Mouse (Mus musculus): Measurements from ENCODE around the gene Fxyd6. TPM values are rescaled to one million over a fixed set of nuclear protein-coding genes. Genes with fewer than 3 reads are reported as not detected.
A peak's percentile ranks its signal among the peaks of the same experiment; 100 is the strongest.

Gene Fxyd6
- polyA plus RNA-seq, 1 experiment from 2014 or later = 364 TPM

DNA sequence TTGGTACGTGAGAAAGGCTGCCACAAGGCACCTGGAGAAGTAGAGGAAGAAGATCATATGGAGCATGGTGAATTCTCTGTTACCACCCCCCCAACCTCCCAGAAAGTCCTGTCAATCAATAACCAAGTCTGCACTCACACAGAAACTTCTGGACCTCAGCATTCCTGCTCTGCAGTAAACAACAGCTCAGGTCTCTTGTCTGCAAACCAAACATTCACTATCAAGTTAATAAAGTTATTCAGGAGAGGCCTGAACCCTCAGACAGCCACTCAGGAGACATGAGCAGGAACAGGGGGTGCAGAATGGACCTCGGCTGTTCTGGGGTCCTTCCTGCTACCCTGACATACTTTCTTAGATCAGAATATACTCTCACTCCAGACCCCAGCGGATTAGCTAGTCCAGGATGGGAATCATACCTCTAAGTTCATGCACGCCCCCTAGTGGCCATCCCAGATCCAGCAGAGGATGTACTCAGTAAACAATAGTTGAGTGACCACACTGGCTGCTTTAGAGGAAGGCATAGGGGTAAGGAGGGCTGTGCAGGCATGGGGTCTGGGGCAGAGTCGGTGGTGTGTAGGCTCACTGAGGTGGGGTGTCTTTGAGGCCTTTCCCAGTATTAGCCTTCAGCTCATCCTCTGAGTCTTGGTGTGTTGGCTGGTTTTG is 43.6 kb downstream of the Fxyd6 start:
- no peaks in the 10 kb centered on the region for H3K36me3 ChIP-seq
- H3K4me1 ChIP-seq (replicated peaks) = peaks cover 5% of the 10 kb centered on the region
- no peak overlapping the region for H3K9ac ChIP-seq (replicated peaks)
- no peaks in the 10 kb centered on the region for H3K9me3 ChIP-seq
- no peak overlapping the region for H3K27ac ChIP-seq
- WGBS = 60% methylated on average over 5 of the region's 5 CpGs
- H3K4me2 ChIP-seq (replicated peaks) = no peak overlapping the region
- H3K27me3 ChIP-seq = peaks cover 19% of the 10 kb centered on the region; the same call in 1 of the 2 replicates
- no peak overlapping the region for H3K4me3 ChIP-seq (replicated peaks)
- no peak for ATAC-seq

DNA sequence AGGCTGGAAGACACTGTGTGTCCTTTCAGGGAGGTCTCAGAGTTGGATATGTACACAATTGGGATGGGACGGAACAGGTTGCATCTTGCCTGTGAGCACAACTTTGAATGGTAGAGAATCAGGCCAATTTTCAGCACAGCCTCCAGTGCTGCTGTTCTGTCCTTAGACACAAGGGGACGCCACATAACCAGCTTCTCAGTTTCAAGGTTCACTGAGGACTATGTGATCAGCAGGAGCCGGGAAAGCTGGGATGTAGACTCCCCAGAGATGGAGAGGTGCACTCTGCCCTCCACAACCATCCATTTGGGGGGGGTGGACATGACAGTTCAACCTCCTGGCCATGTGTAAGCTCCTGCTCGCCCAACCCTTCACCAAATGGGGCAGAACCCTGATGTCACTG is 45.9 kb downstream of the Fxyd6 start:
- ATAC-seq = peak; percentile 27; the same call in 1 of the 2 replicates
- Histone ChIP-seq H3K27me3 (peaks cover 14% of the 10 kb centered on the region; the same call in 1 of the 2 replicates), H3K4me2 (replicated peaks) (no peak overlapping the region), H3K4me3 (replicated peaks) (no peak overlapping the region), H3K4me1 (replicated peaks) (peaks cover 5% of the 10 kb centered on the region), H3K27ac (no peak overlapping the region), H3K9ac (replicated peaks) (no peak overlapping the region), H3K9me3 (no peaks in the 10 kb centered on the region), H3K36me3 (no peaks in the 10 kb centered on the region)
- 44% methylated on average over 4 of the region's 4 CpGs for WGBS

DNA sequence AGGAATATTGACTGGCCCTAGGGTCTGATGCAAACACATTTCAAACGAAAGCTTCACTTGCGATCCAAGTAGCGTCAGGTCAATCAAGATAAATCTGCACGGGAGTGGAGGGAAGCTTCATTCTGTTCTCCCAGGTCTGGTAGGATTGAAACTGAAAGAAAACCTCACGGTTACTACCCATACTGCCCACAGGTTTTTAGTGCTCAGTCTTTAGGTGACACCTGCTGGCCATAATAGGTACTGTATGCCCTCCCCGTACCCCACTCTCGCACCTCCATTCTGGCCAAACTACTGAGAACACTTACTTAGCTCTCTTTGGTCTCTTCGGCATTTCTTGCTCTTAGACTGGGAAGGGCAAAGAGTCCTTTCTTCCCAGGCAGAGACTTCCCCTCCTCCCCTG is 47.3 kb downstream of the Fxyd6 start:
- peaks cover under 1% of the 10 kb centered on the region for H3K4me1 ChIP-seq (replicated peaks)
- ATAC-seq = no peak
- WGBS = 31% methylated on average over 8 of the region's 8 CpGs

DNA sequence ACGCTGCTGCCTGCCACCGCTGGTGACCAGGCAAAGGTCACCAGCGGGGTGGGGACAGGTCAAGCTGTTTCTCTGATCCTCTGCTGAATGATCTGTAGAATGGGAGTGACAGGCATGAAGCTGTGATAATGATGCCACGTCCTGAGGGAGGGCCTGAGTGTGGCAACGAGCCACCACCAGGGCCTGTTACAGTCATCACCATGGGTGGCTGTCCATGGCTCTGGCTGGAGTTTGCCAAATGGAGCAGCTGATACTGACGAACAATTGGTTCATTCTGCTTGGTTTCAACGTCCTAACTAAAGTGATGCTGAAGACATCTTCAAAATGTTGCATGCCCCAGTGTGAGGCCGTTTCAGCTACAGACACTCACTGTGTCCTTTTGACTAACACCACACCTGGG is 48.3 kb downstream of the Fxyd6 start:
- ATAC-seq = no peak
- no peaks in the 10 kb centered on the region for H3K9me3 ChIP-seq
- no peaks in the 10 kb centered on the region for H3K36me3 ChIP-seq
- no peak overlapping the region for H3K27ac ChIP-seq
- no peaks in the 10 kb centered on the region for H3K4me1 ChIP-seq (replicated peaks)
- no peak overlapping the region for H3K4me3 ChIP-seq (replicated peaks)
- H3K27me3 ChIP-seq = peaks cover 8% of the 10 kb centered on the region; the same call in 1 of the 2 replicates
- WGBS = 54% methylated on average over 8 of the region's 8 CpGs
- no peak overlapping the region for H3K9ac ChIP-seq (replicated peaks)
- no peak overlapping the region for H3K4me2 ChIP-seq (replicated peaks)

More for the DNA sequence above, 47.3 kb downstream of the Fxyd6 start:
- Histone ChIP-seq H3K9me3 (no peaks in the 10 kb centered on the region), H3K36me3 (no peaks in the 10 kb centered on the region), H3K27me3 (peaks cover 11% of the 10 kb centered on the region; the same call in 1 of the 2 replicates), H3K9ac (replicated peaks) (no peak overlapping the region), H3K4me2 (replicated peaks) (no peak overlapping the region), H3K4me3 (replicated peaks) (no peak overlapping the region), H3K27ac (no peak overlapping the region)

- no peak for ATAC-seq
- no peak overlapping the region for H3K9ac ChIP-seq (replicated peaks)
- H3K4me2 ChIP-seq (replicated peaks) = no peak overlapping the region
- H3K9me3 ChIP-seq = no peaks in the 10 kb centered on the region
- no peaks in the 10 kb centered on the region for H3K36me3 ChIP-seq
- H3K4me3 ChIP-seq (replicated peaks) = no peak overlapping the region
- H3K4me1 ChIP-seq (replicated peaks) = no peaks in the 10 kb centered on the region
- 63% methylated on average over 8 of the region's 8 CpGs for WGBS
- no peak overlapping the region for H3K27ac ChIP-seq
- H3K27me3 ChIP-seq = peaks cover 11% of the 10 kb centered on the region; the same call in 1 of the 2 replicates
These were observed 51.2 kb downstream of the Fxyd6 start for GRCm38 (mm10) chr9:45421209-45421608.

DNA sequence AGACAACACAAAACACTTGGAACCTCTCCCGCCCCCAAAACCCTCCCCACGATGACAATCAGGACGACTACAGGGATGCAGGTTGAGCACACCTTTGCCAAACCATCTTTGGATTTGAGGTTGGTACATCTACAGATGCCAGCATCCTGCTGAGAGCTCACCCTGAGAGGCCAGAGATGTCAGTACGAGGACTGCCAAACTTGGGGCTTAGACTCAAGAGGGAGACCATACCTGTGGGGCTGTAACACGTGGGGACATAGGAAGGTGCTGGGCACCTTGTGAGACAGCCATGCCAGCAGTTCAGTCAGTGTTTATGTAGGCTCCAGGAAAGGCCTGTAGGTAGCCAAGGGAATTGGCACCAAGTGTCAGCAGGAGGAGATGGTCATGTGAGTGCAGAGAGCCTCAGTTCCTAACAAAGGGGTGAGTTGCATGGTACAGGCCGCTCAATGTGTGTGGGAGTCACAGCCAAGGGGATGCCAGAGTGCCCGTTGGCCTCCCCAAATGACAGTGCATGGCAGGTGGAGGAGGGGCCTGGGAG is 52.8 kb downstream of the Fxyd6 start:
- H3K4me1 ChIP-seq (replicated peaks) = no peaks in the 10 kb centered on the region
- no peak for ATAC-seq
- H3K27ac ChIP-seq = no peak overlapping the region
- WGBS = 77% methylated on average over 7 of the region's 7 CpGs
- no peaks in the 10 kb centered on the region for H3K9me3 ChIP-seq
- peaks cover 11% of the 10 kb centered on the region; the same call in 1 of the 2 replicates for H3K27me3 ChIP-seq
- H3K36me3 ChIP-seq = no peaks in the 10 kb centered on the region
- no peak overlapping the region for H3K4me3 ChIP-seq (replicated peaks)
- H3K9ac ChIP-seq (replicated peaks) = no peak overlapping the region
- no peak overlapping the region for H3K4me2 ChIP-seq (replicated peaks)

GRCm38 (mm10) chr9:45426456-45426855 is 56.5 kb downstream of the Fxyd6 start, which contains the start of gene Dscaml1:
Dscaml1 (plus strand) TSS chr9:45426628.
- 85% methylated on average over 4 of the region's 4 CpGs for WGBS
- Histone ChIP-seq H3K9ac (replicated peaks) (no peak within 1 kb of the TSS), H3K36me3 (no peaks in the 10 kb centered on the region), H3K4me1 (replicated peaks) (peaks cover 18% of the 10 kb centered on the region), H3K9me3 (no peaks in the 10 kb centered on the region), H3K27ac (no peak within 1 kb of the TSS), H3K4me3 (replicated peaks) (no peak within 1 kb of the TSS), H3K27me3 (peaks cover 32% of the 10 kb centered on the region), H3K4me2 (replicated peaks) (no peak within 1 kb of the TSS)
- ATAC-seq = no peak

DNA sequence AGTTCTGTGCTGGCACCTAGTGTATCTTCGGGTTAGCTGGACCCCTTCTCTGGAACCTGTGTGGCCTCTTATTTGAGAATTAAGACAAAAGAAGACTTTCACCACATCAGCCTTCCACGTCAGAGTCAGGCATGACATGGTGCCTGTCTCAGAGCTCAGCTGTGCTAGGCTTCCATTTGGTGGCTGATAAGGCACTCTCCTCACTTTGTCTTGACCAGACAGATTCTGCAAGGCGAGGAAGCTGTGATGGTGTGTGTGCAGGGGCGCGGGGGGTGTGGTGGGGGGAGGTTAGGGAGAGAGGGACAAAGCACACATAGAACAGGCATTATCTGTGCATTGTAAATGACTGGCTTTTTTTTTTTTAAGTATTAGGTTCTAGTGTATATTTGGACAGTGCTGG is 59.4 kb downstream of the Fxyd6 start:
- Histone ChIP-seq H3K27me3 (peaks cover 44% of the 10 kb centered on the region), H3K4me3 (replicated peaks) (peak overlapping the region; percentile 55; the same call in 1 of the 2 replicates), H3K4me1 (replicated peaks) (peaks cover 47% of the 10 kb centered on the region), H3K36me3 (no peaks in the 10 kb centered on the region), H3K4me2 (replicated peaks) (peak overlapping the region; percentile 78; the same call in 1 of the 2 replicates), H3K9ac (replicated peaks) (no peak overlapping the region), H3K27ac (no peak overlapping the region), H3K9me3 (no peaks in the 10 kb centered on the region)
- WGBS = 29% methylated on average over 5 of the region's 5 CpGs
- no peak for ATAC-seq

DNA sequence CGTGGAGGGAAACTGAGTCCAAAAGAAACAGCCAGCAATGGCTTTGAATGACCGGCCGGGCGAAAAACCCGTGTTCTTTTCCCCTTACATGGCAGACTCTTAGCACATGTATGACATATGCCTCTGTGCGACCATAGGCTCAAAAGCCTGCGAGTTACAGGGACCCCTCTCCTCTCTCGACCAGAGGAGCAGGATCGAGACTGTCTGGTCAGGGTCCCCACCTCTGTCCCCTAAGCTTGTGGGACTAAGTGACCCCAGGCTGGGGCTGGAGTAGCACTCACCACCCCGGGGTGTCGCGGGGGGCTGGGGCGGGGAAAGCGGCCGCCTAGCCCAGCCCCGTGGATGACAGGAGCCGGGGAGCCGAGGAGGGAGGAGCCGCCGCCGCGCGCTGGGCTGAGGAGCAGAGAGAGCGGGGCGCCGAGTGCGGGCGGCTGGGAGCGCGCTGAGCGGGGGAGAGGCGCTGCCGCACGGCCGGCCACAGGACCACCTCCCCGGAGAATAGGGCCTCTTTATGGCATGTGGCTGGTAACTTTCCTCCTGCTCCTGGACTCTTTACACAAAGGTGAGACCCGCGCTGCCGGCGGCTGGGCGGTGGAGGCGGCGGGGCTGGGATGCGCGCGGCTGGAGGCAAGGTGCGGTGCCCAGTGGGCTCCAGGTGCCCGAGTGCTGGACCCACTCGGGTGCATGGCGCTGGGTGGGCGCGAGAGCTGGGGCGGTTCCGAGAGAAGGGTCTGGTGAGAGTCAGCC is 60.1 kb downstream of the Fxyd6 start:
- H3K4me3 ChIP-seq (replicated peaks) = peak overlapping the region; percentile 55
- ATAC-seq = peak; percentile 66
- peaks cover 41% of the 10 kb centered on the region for H3K27me3 ChIP-seq
- peaks cover 52% of the 10 kb centered on the region for H3K4me1 ChIP-seq (replicated peaks)
- H3K4me2 ChIP-seq (replicated peaks) = peak overlapping the region; percentile 78
- H3K27ac ChIP-seq = peak overlapping the region; percentile 15
- H3K9me3 ChIP-seq = no peaks in the 10 kb centered on the region
- WGBS = 2% methylated on average over 52 of the region's 54 CpGs
- no peaks in the 10 kb centered on the region for H3K36me3 ChIP-seq
- H3K9ac ChIP-seq (replicated peaks) = peak overlapping the region; percentile 76

- peaks cover 41% of the 10 kb centered on the region for H3K27me3 ChIP-seq
- peak overlapping the region; percentile 55 for H3K4me3 ChIP-seq (replicated peaks)
- H3K4me2 ChIP-seq (replicated peaks) = peak overlapping the region; percentile 78
- peak overlapping the region; percentile 76 for H3K9ac ChIP-seq (replicated peaks)
- H3K9me3 ChIP-seq = no peaks in the 10 kb centered on the region
- peak overlapping the region; percentile 15 for H3K27ac ChIP-seq
- H3K36me3 ChIP-seq = no peaks in the 10 kb centered on the region
- no peak; the same call in 1 of the 2 replicates for ATAC-seq
- 4% methylated on average over 17 of the region's 17 CpGs for WGBS
- H3K4me1 ChIP-seq (replicated peaks) = peaks cover 56% of the 10 kb centered on the region
These were observed 60.6 kb downstream of the Fxyd6 start for GRCm38 (mm10) chr9:45430698-45430959.

DNA sequence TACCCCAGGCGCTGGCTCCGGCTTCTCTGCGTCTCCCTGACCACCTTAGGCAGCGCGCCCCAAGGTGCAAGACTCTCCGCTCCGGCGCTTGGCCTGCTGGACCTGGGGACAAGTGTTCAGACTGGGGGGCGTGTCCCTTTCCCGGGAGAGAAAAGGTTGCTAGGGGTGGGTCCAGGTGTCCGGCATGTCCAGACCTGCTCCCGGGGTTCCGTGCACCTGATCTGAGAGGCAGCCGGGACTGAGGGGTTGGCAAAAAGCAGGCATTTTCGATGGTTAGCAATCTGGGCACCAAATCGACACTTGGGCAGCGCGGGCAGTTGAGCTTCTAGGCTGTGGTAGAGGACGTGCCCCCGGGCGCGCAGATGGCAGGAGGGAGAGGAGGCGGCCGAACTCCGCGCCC is 61.2 kb downstream of the Fxyd6 start:
- H3K9me3 ChIP-seq = no peaks in the 10 kb centered on the region
- peaks cover 61% of the 10 kb centered on the region for H3K4me1 ChIP-seq (replicated peaks)
- H3K9ac ChIP-seq (replicated peaks) = peak overlapping the region; percentile 76
- H3K4me3 ChIP-seq (replicated peaks) = peak overlapping the region; percentile 55
- H3K27ac ChIP-seq = peak overlapping the region; percentile 87
- 2% methylated on average over 26 of the region's 26 CpGs for WGBS
- no peak for ATAC-seq
- no peaks in the 10 kb centered on the region for H3K36me3 ChIP-seq
- peak overlapping the region; percentile 78 for H3K4me2 ChIP-seq (replicated peaks)
- H3K27me3 ChIP-seq = peaks cover 41% of the 10 kb centered on the region

- peaks cover 68% of the 10 kb centered on the region for H3K4me1 ChIP-seq (replicated peaks)
- ATAC-seq = no peak
- peak overlapping the region; percentile 78 for H3K4me2 ChIP-seq (replicated peaks)
- H3K27me3 ChIP-seq = peaks cover 44% of the 10 kb centered on the region
- H3K9ac ChIP-seq (replicated peaks) = peak overlapping the region; percentile 76
- H3K4me3 ChIP-seq (replicated peaks) = peak overlapping the region; percentile 55
- H3K9me3 ChIP-seq = no peaks in the 10 kb centered on the region
- 54% methylated on average over 12 of the region's 12 CpGs for WGBS
- no peaks in the 10 kb centered on the region for H3K36me3 ChIP-seq
- H3K27ac ChIP-seq = peak overlapping the region; percentile 87
These were observed 62.7 kb downstream of the Fxyd6 start for GRCm38 (mm10) chr9:45432639-45433038.

Data from midbrain, embryonic 13.5 days (tissue).